Mouse (Mus musculus): ENCODE data around the gene Azin2.

DNA sequence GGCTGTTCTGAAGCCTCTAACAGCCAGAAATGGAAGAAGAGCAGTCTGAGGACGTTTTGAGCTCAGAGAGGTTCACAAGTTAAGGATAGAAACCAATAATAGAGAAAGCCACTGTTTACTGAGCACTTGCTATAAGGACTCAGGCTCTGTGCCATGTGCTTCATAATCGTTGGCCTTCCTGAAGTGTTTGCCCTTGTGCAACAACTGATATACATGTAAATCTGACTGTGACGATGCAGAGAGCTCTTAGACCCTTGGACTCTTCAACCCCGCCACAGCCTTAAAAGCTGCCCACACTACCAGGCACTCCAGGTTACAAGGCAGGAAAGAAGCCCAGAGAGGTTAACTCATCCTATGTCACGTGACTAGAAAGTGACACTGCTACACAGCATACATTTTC, 6.8 kb upstream of the Azin2 start:
- TF ChIP-seq CTCF (IDR thresholded peaks at IDR 0.05; ENCODE audit: low read depth) (no peak), EP300 (IDR thresholded peaks at IDR 0.05; ENCODE audit: low read depth) (no peak)
